In genomic region chr17:36145861-36146156, GRCm38 (mm10) we compare ENCODE assay signal across 12 mouse cellular contexts. TPM values are rescaled to one million over a fixed set of nuclear protein-coding genes. Genes with fewer than 3 reads are reported as not detected.
DNase-seq lines count a peak whose midpoint lies in the region; ATAC-seq and TF ChIP-seq lines count a peak whose summit lies in the region.
"Not testable (repeated sequence)": the region's sequence is repeated elsewhere in the genome, so short reads cannot be mapped to it uniquely, and the experiment has no call there.
"Had no signal": no experiment of that assay in that cellular context is flagged by ENCODE, and none has a peak within 500 bp of the region (broad histone marks: within the 10 kb centered on the region; RNA-seq: fewer than 3 reads in every experiment).

No protein-coding gene starts in this region.

- H3K27ac ChIP-seq in CH12.LX (ENCODE audit: insufficient read depth, low read depth); embryonic facial prominence, embryonic 14.5 days (replicated peaks; ENCODE audit: low read depth, low read length); heart, adult 2 months; hindbrain, embryonic 13.5 days; kidney, embryonic 16.5 days (ENCODE audit: low read length); liver, embryonic 12.5 days; neural tube, embryonic 13.5 days (replicated peaks): not testable (repeated sequence)

- H3K9me3 ChIP-seq in CH12.LX (replicated peaks; ENCODE audit: low read length); embryonic facial prominence, embryonic 14.5 days (ENCODE audit: control insufficient read depth, low read length); hindbrain, embryonic 13.5 days; kidney, embryonic 16.5 days (ENCODE audit: low read length); liver, embryonic 12.5 days (replicated peaks); neural tube, embryonic 13.5 days: not testable (repeated sequence)

- not testable (repeated sequence) for TF ChIP-seq EP300 in CH12.LX (IDR thresholded peaks at IDR 0.05; ENCODE audit: low read length); heart, adult 2 months (IDR thresholded peaks at IDR 0.05; ENCODE audit: insufficient read depth, low read depth, low read length)

- intact Hi-C loops in heart, adult 2 months (cut with DNase I), result loop anchor here (10.0 kb wide), 1 partner anchor 49 kb away; the partner anchor contains the start of gene H2-T3

- not testable (repeated sequence) for H3K9ac ChIP-seq in CH12.LX (ENCODE audit: insufficient read depth, low read depth); embryonic facial prominence, embryonic 14.5 days (ENCODE audit: low read depth, low read length); hindbrain, embryonic 13.5 days; kidney, embryonic 16.5 days (replicated peaks; ENCODE audit: low read length); liver, embryonic 12.5 days; neural tube, embryonic 13.5 days
- H3K9ac ChIP-seq in heart, adult 2 months (ENCODE audit: low read depth, low read length), result peak overlapping the region; percentile 66

- H3K4me2 ChIP-seq in CH12.LX (ENCODE audit: insufficient read depth, low read depth, poor library complexity, severe bottlenecking), result peak overlapping the region; percentile 29
- H3K4me2 ChIP-seq in embryonic facial prominence, embryonic 14.5 days (ENCODE audit: low read depth, low read length), result peak overlapping the region; percentile 56
- peak overlapping the region; percentile 57 for H3K4me2 ChIP-seq in hindbrain, embryonic 13.5 days
- H3K4me2 ChIP-seq in kidney, embryonic 16.5 days (replicated peaks; ENCODE audit: low read depth, low read length), result peak overlapping the region; percentile 58
- peak overlapping the region; percentile 56 for H3K4me2 ChIP-seq in liver, embryonic 12.5 days
- peak overlapping the region; percentile 55 for H3K4me2 ChIP-seq in neural tube, embryonic 13.5 days

- H3K27me3 ChIP-seq in CH12.LX (replicated peaks), result not testable (repeated sequence)
- peaks cover 41% of the 10 kb centered on the region for H3K27me3 ChIP-seq in embryonic facial prominence, embryonic 14.5 days (replicated peaks; ENCODE audit: control insufficient read depth, insufficient read depth, low read length)
- peaks cover 12% of the 10 kb centered on the region for H3K27me3 ChIP-seq in heart, adult 2 months (ENCODE audit: control insufficient read depth, insufficient read depth, low read length)
- H3K27me3 ChIP-seq in hindbrain, embryonic 13.5 days, result peaks cover 75% of the 10 kb centered on the region
- peaks cover 51% of the 10 kb centered on the region for H3K27me3 ChIP-seq in kidney, embryonic 16.5 days (ENCODE audit: insufficient read depth, low read length)
- peaks cover 60% of the 10 kb centered on the region for H3K27me3 ChIP-seq in liver, embryonic 12.5 days (replicated peaks)
- H3K27me3 ChIP-seq in neural tube, embryonic 13.5 days, result peaks cover 75% of the 10 kb centered on the region

- in situ Hi-C loops in CH12.LX (cut with MboI; ENCODE audit: low pct_ligation_motif_present, low pct_unique_long_range_greater_than_20kb, low sequenced_read_pairs), result not testable (repeated sequence)

- not testable (repeated sequence) for H3K36me3 ChIP-seq in CH12.LX (replicated peaks in 1 of 2; ENCODE audit: control insufficient read depth in 1 of 2, insufficient read depth in 1 of 2, low read length in 1 of 2); embryonic facial prominence, embryonic 14.5 days (ENCODE audit: control insufficient read depth, insufficient read depth, low read length); heart, adult 2 months (ENCODE audit: control insufficient read depth, insufficient read depth, low read length); hindbrain, embryonic 13.5 days; kidney, embryonic 16.5 days (ENCODE audit: insufficient read depth, low read length); liver, embryonic 12.5 days; neural tube, embryonic 13.5 days

- dilution Hi-C loops in CH12.LX (cut with MboI; ENCODE audit: extremely low pct_ligation_motif_present, extremely low pct_unique_long_range_greater_than_20kb, low sequenced_read_pairs), result not testable (repeated sequence)

- not testable (repeated sequence) for TF ChIP-seq RAD21 in CH12.LX (IDR thresholded peaks at IDR 0.05; ENCODE audit: low read depth, low read length)

- ATAC-seq in embryonic facial prominence, embryonic 14.5 days (ENCODE audit: low read depth); hindbrain, embryonic 13.5 days (ENCODE audit: low FRiP score); kidney, embryonic 16.5 days (ENCODE audit: low FRiP score, low TSS enrichment); liver, embryonic 12.5 days; neural tube, embryonic 13.5 days (ENCODE audit: low read depth): not testable (repeated sequence)
- ATAC-seq in megakaryocyte progenitor cell, adult 5-6 weeks (replicated peaks; ENCODE audit: poor library complexity), result 0 out of 2 replicates have a peak, but pooled peaks have one; percentile 13

- not testable (repeated sequence) for TF ChIP-seq CTCF in CH12.LX (conservative IDR thresholded peaks at IDR 0.05 in 1 of 2, IDR thresholded peaks at IDR 0.05 in 1 of 2; ENCODE audit: low read depth in 2 of 2, low read length in 2 of 2); heart, adult 2 months (IDR thresholded peaks at IDR 0.05)

- TF ChIP-seq POLR2A in CH12.LX (IDR thresholded peaks at IDR 0.05; ENCODE audit: low read depth, low read length); heart, adult 2 months (IDR thresholded peaks at IDR 0.05; ENCODE audit: insufficient read depth, low read depth, low read length): not testable (repeated sequence)

- 4% methylated on average over 5 of the region's 13 CpGs for WGBS in embryonic facial prominence, embryonic 14.5 days
- WGBS in heart, adult 2 months, result 7% methylated on average over 13 of the region's 13 CpGs
- WGBS in hindbrain, embryonic 13.5 days, result 2% methylated on average over 13 of the region's 13 CpGs
- 0% methylated on average over 13 of the region's 13 CpGs for WGBS in kidney, embryonic 16.5 days
- WGBS in liver, embryonic 12.5 days (ENCODE audit: insufficient replicate concordance), result 3% methylated on average over 13 of the region's 13 CpGs
- WGBS in neural tube, embryonic 13.5 days, result under 1% methylated on average over 13 of the region's 13 CpGs

- not testable (repeated sequence) for H3K4me3 ChIP-seq in CH12.LX (replicated peaks in 1 of 3; ENCODE audit: low read depth in 2 of 3, low read length in 2 of 3, poor library complexity in 1 of 3)
- peak overlapping the region; percentile 38 for H3K4me3 ChIP-seq in embryonic facial prominence, embryonic 14.5 days (ENCODE audit: low read depth, low read length)
- H3K4me3 ChIP-seq in heart, adult 2 months, result peak overlapping the region; percentile 49
- peak overlapping the region; percentile 37 for H3K4me3 ChIP-seq in hindbrain, embryonic 13.5 days
- H3K4me3 ChIP-seq in kidney, embryonic 16.5 days (ENCODE audit: low read length), result peak overlapping the region; percentile 45
- H3K4me3 ChIP-seq in liver, embryonic 12.5 days, result peak overlapping the region; percentile 39
- H3K4me3 ChIP-seq in neural tube, embryonic 13.5 days, result peak overlapping the region; percentile 31

- not testable (repeated sequence) for H3K79me2 ChIP-seq in CH12.LX (replicated peaks; ENCODE audit: control insufficient read depth, extremely low read depth, insufficient read depth, poor library complexity, severe bottlenecking); heart, adult 2 months (replicated peaks; ENCODE audit: control insufficient read depth, insufficient read depth, low read length)

- DNase-seq in CH12.LX (ENCODE audit: extremely low read depth); embryonic facial prominence, embryonic 14.5 days (ENCODE audit: low spot score); heart, adult 2 months: not testable (repeated sequence)

- not testable (repeated sequence) for H3K4me1 ChIP-seq in CH12.LX (ENCODE audit: control insufficient read depth in 1 of 2, insufficient read depth in 2 of 2); embryonic facial prominence, embryonic 14.5 days (ENCODE audit: control insufficient read depth, insufficient read depth, low read length); heart, adult 2 months (ENCODE audit: control insufficient read depth, insufficient read depth, low read length); kidney, embryonic 16.5 days (ENCODE audit: insufficient read depth, low read length); liver, embryonic 12.5 days; neural tube, embryonic 13.5 days (replicated peaks)
- peaks cover 10% of the 10 kb centered on the region for H3K4me1 ChIP-seq in hindbrain, embryonic 13.5 days (replicated peaks)

RNA-seq across cellular contexts. Expression of gene Gm7030, which starts 16.6 kb away (rescaled TPM):
- not detected in 2 replicates for total RNA-seq in CH12.LX (2012; rRNA removed)
- total RNA-seq in CH12.LX (2014; rRNA removed), result not detected in 2 replicates
- not detected in 2 replicates for polyA plus RNA-seq in CH12.LX (2012; ENCODE audit: insufficient read length, low read depth)
- not detected in 2 replicates for polyA plus RNA-seq in embryonic facial prominence, embryonic 14.5 days (2014; fragmentation: Nextera tagmentation; extraction: Ambion mirVana)
- total RNA-seq in heart, adult 2 months (2021), result not detected
- polyA plus RNA-seq in heart, adult 2 months (2012; rRNA removed), result not detected in 2 replicates
- polyA plus RNA-seq in hindbrain, embryonic 13.5 days (2015; fragmentation: Nextera tagmentation; extraction: Ambion mirVana), result not detected in 2 replicates
- polyA plus RNA-seq in kidney, embryonic 16.5 days (2015; fragmentation: Nextera tagmentation; extraction: Ambion mirVana), result not detected in 2 replicates
- not detected in 2 replicates for polyA plus RNA-seq in liver, embryonic 12.5 days (2016; fragmentation: Nextera tagmentation; extraction: Ambion mirVana)
- not detected in 2 replicates for total RNA-seq in megakaryocyte progenitor cell, adult 5-6 weeks (2015)
- not detected in 2 replicates for total RNA-seq in megakaryocyte progenitor cell, adult 5-6 weeks (2017)
- not detected in 2 replicates for polyA plus RNA-seq in neural tube, embryonic 13.5 days (2015; fragmentation: Nextera tagmentation; extraction: Ambion mirVana)
- total RNA-seq: adrenal gland, postnatal 4 days; gastrocnemius, postnatal 4 days had no signal
- polyA plus RNA-seq: G1E had no signal

RNA-seq across cellular contexts. Expression of gene Gm8909, which starts 22.5 kb away (rescaled TPM):
- total RNA-seq in CH12.LX (2012; rRNA removed), result 0.25 and 0.38 TPM in 2 replicates
- not detected in 2 replicates for total RNA-seq in CH12.LX (2014; rRNA removed)
- 16.5 and 35.5 TPM in 2 replicates for polyA plus RNA-seq in CH12.LX (2012; ENCODE audit: insufficient read length, low read depth)
- polyA plus RNA-seq in embryonic facial prominence, embryonic 14.5 days (2014; fragmentation: Nextera tagmentation; extraction: Ambion mirVana), result not detected in 2 replicates
- under 1 TPM in 1 of 2 experiments, not detected in 1; 0.29 TPM for total RNA-seq in heart, adult 2 months (2021)
- not detected in 2 replicates for polyA plus RNA-seq in heart, adult 2 months (2012; rRNA removed)
- not detected in 2 replicates for polyA plus RNA-seq in hindbrain, embryonic 13.5 days (2015; fragmentation: Nextera tagmentation; extraction: Ambion mirVana)
- 0.56 TPM in 1 of 2 replicates, not detected in the other for polyA plus RNA-seq in kidney, embryonic 16.5 days (2015; fragmentation: Nextera tagmentation; extraction: Ambion mirVana)
- not detected in 2 replicates for polyA plus RNA-seq in liver, embryonic 12.5 days (2016; fragmentation: Nextera tagmentation; extraction: Ambion mirVana)
- not detected in 2 replicates for total RNA-seq in megakaryocyte progenitor cell, adult 5-6 weeks (2015)
- not detected in 2 replicates for total RNA-seq in megakaryocyte progenitor cell, adult 5-6 weeks (2017)
- not detected in 2 replicates for polyA plus RNA-seq in neural tube, embryonic 13.5 days (2015; fragmentation: Nextera tagmentation; extraction: Ambion mirVana)
- total RNA-seq: G1E; gastrocnemius, postnatal 4 days; left cerebral cortex, adult 8-10 months had no signal
- polyA plus RNA-seq: G1E had no signal

RNA-seq across cellular contexts. Expression of gene Gm19684, which starts 24.3 kb away (rescaled TPM):
- total RNA-seq in CH12.LX (2012; rRNA removed), result 0.34 and 0.55 TPM in 2 replicates
- 0.35 TPM in 1 of 2 replicates, not detected in the other for total RNA-seq in CH12.LX (2014; rRNA removed)
- 0.87 and 0.93 TPM in 2 replicates for polyA plus RNA-seq in CH12.LX (2012; ENCODE audit: insufficient read length, low read depth)
- polyA plus RNA-seq in embryonic facial prominence, embryonic 14.5 days (2014; fragmentation: Nextera tagmentation; extraction: Ambion mirVana), result not detected in 2 replicates
- total RNA-seq in heart, adult 2 months (2021), result under 1 TPM in 1 of 2 experiments, not detected in 1; 0.23 TPM
- 0.16 and 0.41 TPM in 2 replicates for polyA plus RNA-seq in heart, adult 2 months (2012; rRNA removed)
- polyA plus RNA-seq in hindbrain, embryonic 13.5 days (2015; fragmentation: Nextera tagmentation; extraction: Ambion mirVana), result not detected in 2 replicates
- polyA plus RNA-seq in kidney, embryonic 16.5 days (2015; fragmentation: Nextera tagmentation; extraction: Ambion mirVana), result not detected in 2 replicates
- polyA plus RNA-seq in liver, embryonic 12.5 days (2016; fragmentation: Nextera tagmentation; extraction: Ambion mirVana), result not detected in 2 replicates
- 0.35 and 0.71 TPM in 2 replicates for total RNA-seq in megakaryocyte progenitor cell, adult 5-6 weeks (2015)
- not detected in 2 replicates for total RNA-seq in megakaryocyte progenitor cell, adult 5-6 weeks (2017)
- polyA plus RNA-seq in neural tube, embryonic 13.5 days (2015; fragmentation: Nextera tagmentation; extraction: Ambion mirVana), result not detected in 2 replicates
- total RNA-seq: gastrocnemius, postnatal 4 days had no signal
- polyA plus RNA-seq: G1E had no signal

RNA-seq across cellular contexts. Expression of gene H2-T3, which starts 44.3 kb away (rescaled TPM):
- total RNA-seq in CH12.LX (2012; rRNA removed) (not detected in 2 replicates), CH12.LX (2014; rRNA removed) (not detected in 2 replicates)
- 0.74 and 1.3 TPM in 2 replicates for polyA plus RNA-seq in CH12.LX (2012; ENCODE audit: insufficient read length, low read depth)
- polyA plus RNA-seq in embryonic facial prominence, embryonic 14.5 days (2014; fragmentation: Nextera tagmentation; extraction: Ambion mirVana), result not detected in 2 replicates
- total RNA-seq in heart, adult 2 months (2021), result not detected
- not detected in 2 replicates for polyA plus RNA-seq in heart, adult 2 months (2012; rRNA removed)
- polyA plus RNA-seq in hindbrain, embryonic 13.5 days (2015; fragmentation: Nextera tagmentation; extraction: Ambion mirVana), result not detected in 2 replicates
- not detected in 2 replicates for polyA plus RNA-seq in kidney, embryonic 16.5 days (2015; fragmentation: Nextera tagmentation; extraction: Ambion mirVana)
- polyA plus RNA-seq in liver, embryonic 12.5 days (2016; fragmentation: Nextera tagmentation; extraction: Ambion mirVana), result not detected in 2 replicates
- total RNA-seq in megakaryocyte progenitor cell, adult 5-6 weeks (2015), result not detected in 2 replicates
- total RNA-seq in megakaryocyte progenitor cell, adult 5-6 weeks (2017), result not detected in 2 replicates
- not detected in 2 replicates for polyA plus RNA-seq in neural tube, embryonic 13.5 days (2015; fragmentation: Nextera tagmentation; extraction: Ambion mirVana)
- total RNA-seq: adrenal gland, postnatal 4 days; left cerebral cortex, adult 8-10 months had no signal
- polyA plus RNA-seq: G1E had no signal

Comparison
In these comparisons a context has a peak if more than half of its experiments do, and no peak if none do; other contexts are left out.
1. RNA of gene Gm8909, which starts 22.5 kb away (polyA plus RNA-seq): 16.5 to 35.5 TPM in CH12.LX; 0.56 TPM in kidney, embryonic 16.5 days, not detected in liver, embryonic 12.5 days, not detected in embryonic facial prominence, embryonic 14.5 days, not detected in heart, adult 2 months, not detected in hindbrain, embryonic 13.5 days and not detected in neural tube, embryonic 13.5 days; every median in the first group is over 10 times any median in the second.
2. Peak in every context shown above with its lines, with median percentiles within 50 percentile points of each other: H3K4me2 ChIP-seq.